Mouse (Mus musculus): ENCODE results near the gene Gramd4.

GRCm38 (mm10) chr15:86081654-86082053 lies 24.2 kb downstream of the Gramd4 start:
- TF ChIP-seq CTCF (IDR thresholded peaks at IDR 0.05; ENCODE audit: borderline replicate concordance, insufficient read depth, low read length) (no peak), POLR2A (IDR thresholded peaks at IDR 0.05; ENCODE audit: low read depth, low read length) (no peak)

Data from embryonic fibroblast, embryonic 13.5 days (primary cell).